Mouse (Mus musculus) naive thymus-derived CD4-positive, alpha-beta T cell, adult 5 months (primary cell): ENCODE data around the gene Commd7. TPM values are rescaled to one million over a fixed set of nuclear protein-coding genes. Genes with fewer than 3 reads are reported as not detected.

Experiments used
- polyA plus RNA-seq: library from polyadenylated mRNA; unstranded; fragments of 100-300 nt; shearing (Covaris generic); gene quantifications from one replicate; pipeline ENCODE4 v1.2.1, GENCODE M21; 2017

Commd7 gene
- polyA plus RNA-seq: 82.0 TPM

GRCm38 (mm10) chr2:153631976-153632870 is at the start of gene Commd7:
Gene Commd7, minus strand, starts transcription at chr2:153632781.

DNA sequence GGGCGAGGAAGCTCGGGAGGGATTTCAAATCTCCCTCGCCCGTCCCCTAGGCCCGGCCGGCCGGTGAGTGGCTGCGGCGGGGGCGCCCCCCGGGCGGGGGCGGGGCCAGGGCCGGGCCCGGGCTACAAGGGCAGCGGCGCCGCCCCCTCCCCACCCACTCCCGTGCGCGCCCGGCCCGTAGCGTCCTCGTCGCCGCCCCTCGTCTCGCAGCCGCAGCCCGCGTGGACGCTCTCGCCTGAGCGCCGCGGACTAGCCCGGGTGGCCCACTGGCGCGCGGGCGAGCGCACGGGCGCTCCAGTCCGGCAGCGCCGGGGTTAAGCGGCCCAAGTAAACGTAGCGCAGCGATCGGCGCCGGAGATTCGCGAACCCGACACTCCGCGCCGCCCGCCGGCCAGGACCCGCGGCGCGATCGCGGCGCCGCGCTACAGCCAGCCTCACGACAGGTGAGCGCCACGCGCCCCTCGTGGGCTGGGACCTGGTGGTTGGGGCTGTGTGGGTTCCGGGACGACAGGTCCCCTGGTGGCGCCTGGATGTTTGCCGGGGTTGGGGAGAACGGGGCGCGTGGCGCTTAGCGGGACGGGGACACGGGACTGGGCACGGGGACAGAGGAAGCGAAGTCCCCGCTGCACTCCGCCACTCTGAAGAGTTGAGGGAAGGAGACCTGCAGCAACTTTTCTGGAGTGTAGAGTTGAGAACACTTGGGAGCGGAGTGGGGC is 16.9 kb upstream of the Commd7 start, which contains the start of gene Dnmt3b:
Dnmt3b (plus strand) TSS at position 153 of the 716 bp plus-strand sequence.

Other genes with a start within 250 kb of the Commd7 start
- not detected for gene 4930404H24Rik, start 140.0 kb downstream of the Commd7 start, polyA plus RNA-seq
- 0.73 TPM for gene Nol4l, start 102.8 kb downstream of the Commd7 start, polyA plus RNA-seq
- gene Dnmt3b, start 16.7 kb upstream of the Commd7 start, polyA plus RNA-seq: 8.0 TPM
- gene Dnmt3c, start 63.9 kb upstream of the Commd7 start, polyA plus RNA-seq: not detected
- gene Mapre1, start 108.5 kb upstream of the Commd7 start, polyA plus RNA-seq: 240 TPM
- 0.46 TPM for gene Efcab8, start 147.2 kb upstream of the Commd7 start, polyA plus RNA-seq
- not detected for gene Sun5, start 238.3 kb upstream of the Commd7 start, polyA plus RNA-seq
- gene Bpifb2, start 242.3 kb upstream of the Commd7 start, polyA plus RNA-seq: not detected